Mouse (Mus musculus) E14TG2a.4 (cell line): ENCODE results near the gene Krtcap3.

Source experiments
- CTCF ChIP-seq: conservative IDR thresholded peaks from 2 replicates; pipeline ENCODE4 v1.5.1; 2014; ENCODE audit warnings: low read length
- NANOG ChIP-seq: IDR thresholded peaks from 2 replicates; pipeline ENCODE4 v1.6.1; 2014; ENCODE audit warnings: borderline replicate concordance, low read length, mixed read lengths
- POU5F1 ChIP-seq: IDR thresholded peaks from 2 replicates; pipeline ENCODE4 v1.6.1; 2014; ENCODE audit warnings: low read length, borderline replicate concordance

- TF ChIP-seq CTCF (no peak), POU5F1 (no peak), NANOG (no peak)
Measured at GRCm38 (mm10) chr5:31219911-31220447, 31.5 kb upstream of the Krtcap3 start.
